Mouse (Mus musculus) adrenal gland, postnatal 36 days (tissue): Measurements from ENCODE around the gene Dlg2. TPM values are rescaled to one million over a fixed set of nuclear protein-coding genes. Genes with fewer than 3 reads are reported as not detected.

ENCODE experiments used
- DNase-seq, 2 experiments: peaks; one replicate each; pipeline ENCODE4 v3.0.0; 2021; ENCODE audit warnings: mixed read lengths in 1 of 2
- total RNA-seq, 2 experiments: library from RNA; stranded (reverse); gene quantifications; 2 replicates each; pipeline ENCODE4 v1.2.3; 2021

Gene Dlg2
- total RNA-seq, 2 experiments from 2014 or later: 93.3 to 123 TPM

DNA sequence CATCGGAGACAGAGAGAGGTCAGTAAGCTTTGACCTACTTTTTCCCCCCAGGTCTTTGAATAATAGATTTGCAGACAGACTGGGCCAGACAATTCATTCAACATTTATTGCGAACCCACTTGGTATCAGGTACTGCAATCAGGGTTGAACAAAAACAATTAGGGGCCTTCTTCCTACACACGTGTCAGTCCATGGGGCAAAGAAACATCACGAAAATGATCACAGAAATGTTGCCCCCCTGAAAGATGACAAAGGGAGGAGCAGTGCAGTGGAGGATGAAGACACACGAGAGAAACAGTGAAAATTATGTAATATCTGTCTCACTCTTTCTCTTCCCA, 966.9 kb downstream of the Dlg2 start:
- no peak for DNase-seq

GRCm38 (mm10) chr7:91443913-91444312, 967.4 kb downstream of the Dlg2 start:
- DNase-seq: no peak

- peak in 1 of 2 experiments; percentile 6 for DNase-seq
Observed at GRCm38 (mm10) chr7:91444728-91445127, 968.3 kb downstream of the Dlg2 start.

GRCm38 (mm10) chr7:91456796-91457195, 980.3 kb downstream of the Dlg2 start:
- no peak for DNase-seq

DNA sequence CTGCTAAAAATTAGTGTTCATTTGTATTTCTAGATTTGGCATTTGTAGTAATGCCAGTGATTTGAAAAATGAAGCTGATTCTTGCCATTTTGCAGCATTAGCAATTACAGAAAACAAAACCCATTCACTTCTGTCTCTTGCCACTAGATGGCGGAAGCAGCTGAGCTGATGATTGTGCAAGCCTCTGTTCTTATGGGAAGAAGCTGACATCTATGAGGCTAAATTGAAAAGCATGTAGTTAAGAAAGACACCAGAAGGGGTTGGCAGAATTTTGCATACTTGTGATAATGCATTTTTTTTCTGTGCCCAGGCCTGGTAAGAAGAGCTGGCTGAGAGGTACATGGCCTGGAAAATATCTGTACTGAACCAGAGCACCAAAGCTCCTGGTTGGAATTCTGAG, 980.7 kb downstream of the Dlg2 start:
- DNase-seq: peak; percentile 56 to 79

DNA sequence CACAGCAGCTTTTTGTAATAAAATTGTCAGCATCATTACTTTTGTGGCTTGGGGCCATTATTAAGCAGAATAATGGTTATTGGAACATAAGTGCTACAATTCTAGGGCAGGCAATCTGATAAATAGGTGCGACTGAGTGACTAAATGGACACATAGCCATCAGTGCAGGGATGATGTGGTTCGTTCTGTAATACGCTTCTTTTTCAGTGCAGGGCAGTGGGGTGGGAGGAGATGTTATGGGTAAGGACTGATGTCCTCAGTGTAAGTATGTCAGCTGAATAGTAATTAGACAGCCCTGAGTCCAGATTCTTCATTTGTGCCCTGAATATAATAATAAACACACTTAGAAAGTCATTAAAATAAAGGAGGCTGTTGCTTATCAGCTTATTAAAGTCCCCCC, 984.9 kb downstream of the Dlg2 start:
- no peak for DNase-seq

GRCm38 (mm10) chr7:91463256-91463655, 986.8 kb downstream of the Dlg2 start:
- DNase-seq: no peak

DNA sequence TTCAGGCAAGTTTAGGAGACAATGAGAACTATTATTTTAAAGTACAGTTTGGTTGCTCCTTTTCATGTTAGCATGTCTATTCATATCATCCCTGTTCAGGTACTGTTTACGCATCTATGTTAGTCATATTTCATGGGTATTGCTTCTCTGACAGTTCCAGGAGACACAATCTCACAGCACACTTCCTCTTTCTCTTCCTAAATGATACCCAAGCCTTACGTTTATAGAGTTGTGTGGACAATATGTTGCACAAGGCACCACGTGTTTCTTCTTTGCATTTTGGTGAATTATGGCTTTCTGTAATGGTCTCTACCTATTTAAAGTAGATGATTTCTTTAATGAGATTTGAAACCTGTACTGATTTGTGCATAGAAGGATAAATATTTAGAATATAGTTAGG, 990.6 kb downstream of the Dlg2 start:
- DNase-seq: no peak

- DNase-seq: no peak
Observed at GRCm38 (mm10) chr7:91479145-91479544, 1002.7 kb downstream of the Dlg2 start.

GRCm38 (mm10) chr7:91481574-91482197, 1005.2 kb downstream of the Dlg2 start:
- no peak for DNase-seq

- DNase-seq: no peak
Observed at GRCm38 (mm10) chr7:91493234-91493633, 1016.8 kb downstream of the Dlg2 start.

- no peak for DNase-seq
Observed at GRCm38 (mm10) chr7:91495526-91495925, 1019.1 kb downstream of the Dlg2 start.

GRCm38 (mm10) chr7:91511119-91511518, 1034.6 kb downstream of the Dlg2 start:
- DNase-seq: no peak

DNA sequence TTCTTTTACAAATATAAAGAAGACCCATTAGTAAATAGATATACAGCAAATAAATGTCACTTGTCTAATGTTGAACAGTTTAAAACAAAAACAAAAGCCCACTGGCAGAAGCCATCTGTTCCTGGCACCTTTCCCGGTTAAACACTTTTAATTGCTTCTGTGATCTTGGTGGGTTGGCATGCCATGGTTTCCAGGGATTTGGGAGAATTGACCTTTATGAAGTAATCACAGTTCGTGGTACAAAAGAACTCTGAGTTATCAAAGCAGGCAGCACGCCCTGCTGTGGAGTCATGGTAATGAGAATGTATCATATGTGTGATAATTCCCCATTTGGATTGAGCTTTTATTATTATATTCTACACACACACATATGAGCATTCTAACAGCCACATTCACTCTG, 1038.0 kb downstream of the Dlg2 start:
- DNase-seq: no peak

- no peak for DNase-seq
Observed at GRCm38 (mm10) chr7:91516225-91516624, 1039.8 kb downstream of the Dlg2 start.

- no peak for DNase-seq
Observed at GRCm38 (mm10) chr7:91525859-91526258, 1049.4 kb downstream of the Dlg2 start.

GRCm38 (mm10) chr7:91542597-91543285, 1066.3 kb downstream of the Dlg2 start:
- DNase-seq: peak; percentile 20 to 28

GRCm38 (mm10) chr7:91543286-91543650, 1066.8 kb downstream of the Dlg2 start:
- DNase-seq: no peak

DNA sequence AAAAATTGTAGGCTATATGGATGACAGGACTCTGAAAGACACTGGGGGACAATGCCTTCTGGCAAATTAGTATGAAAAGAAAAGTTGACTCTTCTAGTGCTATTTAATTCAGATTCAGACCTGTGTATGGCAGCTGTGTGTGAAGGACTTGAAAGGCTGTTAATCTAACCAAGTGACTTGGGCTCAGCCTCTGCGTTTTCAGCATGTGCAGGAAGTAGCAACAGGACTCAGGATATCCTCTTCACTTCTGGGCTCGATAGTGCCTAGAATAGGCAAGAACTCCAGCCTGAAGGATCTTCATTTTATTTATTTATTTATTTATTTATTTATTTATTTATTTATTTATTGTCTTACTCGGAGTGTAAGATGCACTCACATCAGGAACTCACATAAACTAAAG, 1068.1 kb downstream of the Dlg2 start:
- no peak for DNase-seq

GRCm38 (mm10) chr7:91548796-91549195, 1072.3 kb downstream of the Dlg2 start:
- peak; percentile 22 to 25 for DNase-seq

- no peak for DNase-seq
Observed at GRCm38 (mm10) chr7:91557582-91557981, 1081.1 kb downstream of the Dlg2 start.

DNA sequence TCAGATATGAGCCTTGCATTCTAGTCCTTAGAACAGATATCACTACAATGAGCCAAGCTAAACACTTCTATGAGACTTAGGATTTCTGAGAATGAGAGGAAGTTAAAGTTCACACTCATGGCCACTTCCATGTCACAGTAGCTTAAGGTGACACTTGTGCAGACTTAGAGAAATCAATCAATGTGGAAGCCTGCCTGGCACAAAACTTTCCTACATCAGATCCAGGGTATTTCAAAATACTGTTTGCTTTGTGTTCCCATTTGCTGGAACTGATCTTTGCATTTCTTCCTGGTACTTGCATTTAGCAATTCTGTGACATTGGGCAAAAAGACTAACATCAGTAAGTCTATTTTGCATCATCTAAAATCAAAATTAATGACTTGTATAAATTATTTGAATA, 1091.0 kb downstream of the Dlg2 start:
- no peak for DNase-seq

- DNase-seq: no peak
Observed at GRCm38 (mm10) chr7:91570969-91571368, 1094.5 kb downstream of the Dlg2 start.

- no peak for DNase-seq
Observed at GRCm38 (mm10) chr7:91572666-91573065, 1096.2 kb downstream of the Dlg2 start.
